Mouse (Mus musculus): ENCODE results near the gene Slc27a1. TPM values are rescaled to one million over a fixed set of nuclear protein-coding genes. Genes with fewer than 3 reads are reported as not detected.

Slc27a1 gene
- total and polyA plus RNA-seq, 3 experiments = 0.46 to 1.3 TPM; not detected in 1

DNA sequence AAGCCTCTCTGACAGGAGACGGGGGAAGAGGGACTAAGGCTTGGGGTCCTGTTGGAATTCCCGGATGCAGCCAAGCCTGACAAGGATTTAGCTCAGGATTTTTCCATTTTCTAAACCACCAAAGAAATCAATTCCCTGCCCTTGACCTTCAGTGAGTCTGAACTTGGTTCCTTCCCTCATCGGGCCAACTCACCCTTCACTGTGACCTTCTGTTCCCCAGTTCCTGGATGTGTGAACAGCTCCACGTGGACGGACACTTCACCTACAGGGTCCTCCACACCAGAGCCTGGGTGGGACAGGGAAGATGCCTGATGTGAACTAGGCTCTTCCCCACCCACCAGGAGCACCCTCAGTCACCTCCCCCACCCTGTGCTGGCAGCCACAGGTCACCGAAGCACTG, 62.1 kb downstream of the Slc27a1 start (continued):
- no peak for TF ChIP-seq UBTF (IDR thresholded peaks at IDR 0.05; ENCODE audit: borderline replicate concordance, insufficient read depth, low read depth, low read length)
- TF ChIP-seq GATA1 (IDR thresholded peaks at IDR 0.05; ENCODE audit: low read depth, low read length) = no peak
- TF ChIP-seq CHD2 (IDR thresholded peaks at IDR 0.05; ENCODE audit: low read length) = no peak

GRCm38 (mm10) chr8:71631897-71632296, 63.2 kb downstream of the Slc27a1 start:
- peak; percentile 44 for DNase-seq (ENCODE audit: low read depth, low spot score)
- no peaks in the 10 kb centered on the region for H3K9me3 ChIP-seq (replicated peaks; ENCODE audit: insufficient read depth, low read length)
- H3K79me2 ChIP-seq (ENCODE audit: control insufficient read depth, insufficient read depth, low read length, poor library complexity) = no peaks in the 10 kb centered on the region; the same call in 1 of the 2 replicates
- H3K4me3 ChIP-seq (ENCODE audit: control insufficient read depth in 1 of 2, insufficient read depth in 1 of 2, low read depth in 2 of 2, low read length in 2 of 2) = no peak overlapping the region
- TF ChIP-seq MAFK (IDR thresholded peaks at IDR 0.05; ENCODE audit: borderline replicate concordance, low read depth, low read length) = no peak
- TF ChIP-seq NELFE (IDR thresholded peaks at IDR 0.05; ENCODE audit: low read depth, low read length) = 0 out of 2 replicates have a peak, but pooled peaks have one; percentile 16
- TF ChIP-seq KAT2A (conservative IDR thresholded peaks at IDR 0.05; ENCODE audit: low read depth, low read length) = no peak
- no peak for TF ChIP-seq MEF2A (IDR thresholded peaks at IDR 0.05; ENCODE audit: extremely low read depth, insufficient replicate concordance, low read depth, low read length, poor library complexity, severe bottlenecking)
- no peak for TF ChIP-seq ZMIZ1 (IDR thresholded peaks at IDR 0.05; ENCODE audit: low read depth, low read length)
- no peak for TF ChIP-seq POLR2A (IDR thresholded peaks at IDR 0.05; ENCODE audit: control insufficient read depth in 1 of 2, insufficient read depth in 1 of 2, low read depth in 1 of 2, low read length in 2 of 2, poor library complexity in 1 of 2)
- no peak for TF ChIP-seq ELF1 (IDR thresholded peaks at IDR 0.05; ENCODE audit: low read depth, low read length)
- no peak for TF ChIP-seq CTCF (IDR thresholded peaks at IDR 0.05 in 2 of 3, conservative IDR thresholded peaks at IDR 0.05 in 1 of 3; ENCODE audit: control insufficient read depth in 1 of 3, insufficient read depth in 1 of 3, low read depth in 2 of 3, low read length in 3 of 3, poor library complexity in 1 of 3, severe bottlenecking in 1 of 3)
- TF ChIP-seq SIN3A (IDR thresholded peaks at IDR 0.05; ENCODE audit: low read length) = no peak
- TF ChIP-seq MYB (IDR thresholded peaks at IDR 0.05; ENCODE audit: low read depth, low read length) = no peak
- no peak for TF ChIP-seq HCFC1 (IDR thresholded peaks at IDR 0.05; ENCODE audit: low read depth, low read length)
- TF ChIP-seq USF2 (IDR thresholded peaks at IDR 0.05; ENCODE audit: borderline replicate concordance in 1 of 2, insufficient read depth in 1 of 2, low read depth in 1 of 2, low read length in 2 of 2) = peak; percentile 28 to 68; a peak in 1 of 4 replicates
- no peak for TF ChIP-seq TAL1 (IDR thresholded peaks at IDR 0.05; ENCODE audit: low read length)
- peak; percentile 90 for TF ChIP-seq USF1 (IDR thresholded peaks at IDR 0.05; ENCODE audit: low read depth, low read length)
- peak; percentile 39; the same call in 1 of the 2 replicates for TF ChIP-seq MAX (IDR thresholded peaks at IDR 0.05; ENCODE audit: low read length)
- no peak for TF ChIP-seq ZKSCAN1 (IDR thresholded peaks at IDR 0.05; ENCODE audit: low read depth, low read length)
- no peak for TF ChIP-seq SMC3 (IDR thresholded peaks at IDR 0.05; ENCODE audit: low read depth, low read length)
- H3K4me1 ChIP-seq (ENCODE audit: control insufficient read depth in 1 of 2, insufficient read depth in 2 of 2, low read length in 2 of 2) = peaks cover 2 to 35% of the 10 kb centered on the region in 2 experiments; a peak in 3 of 4 replicates
- no peak overlapping the region for H3K27ac ChIP-seq (ENCODE audit: control insufficient read depth, low read depth, low read length)
- peaks cover 0 to 12% of the 10 kb centered on the region in 2 experiments; a peak in 2 of 4 replicates for H3K36me3 ChIP-seq (ENCODE audit: control insufficient read depth in 1 of 2, insufficient read depth in 2 of 2, low read length in 2 of 2)
- peak overlapping the region; percentile 23 for H3K9ac ChIP-seq (ENCODE audit: control insufficient read depth, low read depth, low read length, poor library complexity, severe bottlenecking)
- H3K27me3 ChIP-seq (ENCODE audit: control insufficient read depth in 1 of 2, insufficient read depth in 2 of 2, low read length in 2 of 2) = no peaks in the 10 kb centered on the region

Data from MEL (cell line).